Mouse (Mus musculus) midbrain, embryonic 12.5 days (tissue): ENCODE data around the gene Spata19. TPM values are rescaled to one million over a fixed set of nuclear protein-coding genes. Genes with fewer than 3 reads are reported as not detected.

Experiments
- ATAC-seq: fragments of 200-750 bp; cut with Nextera tagmentation; 2 replicates; pipeline ENCODE4 v1.8.0; 2017; ENCODE audit warnings: low read depth, moderate TSS enrichment, moderate library complexity; ENCODE audit not compliant: low FRiP score
- H3K27ac ChIP-seq: fragments of 300-500 bp; sonication (generic); replicated peaks from 2 replicates; pipeline ENCODE4 v1.5.1; 2016; ENCODE audit warnings: mild to moderate bottlenecking
- H3K27me3 ChIP-seq: fragments of 300-500 bp; sonication (generic); 2 replicates; pipeline ENCODE4 v1.6.1; 2016; ENCODE audit warnings: mild to moderate bottlenecking
- H3K36me3 ChIP-seq: fragments of 300-500 bp; sonication (generic); 2 replicates; pipeline ENCODE4 v1.6.1; 2016
- H3K4me1 ChIP-seq: fragments of 300-500 bp; sonication (generic); 2 replicates; pipeline ENCODE4 v1.6.1; 2016
- H3K4me2 ChIP-seq: fragments of 300-500 bp; sonication (generic); replicated peaks from 2 replicates; pipeline ENCODE4 v1.6.1; 2016; ENCODE audit warnings: mild to moderate bottlenecking, moderate library complexity
- H3K4me3 ChIP-seq: fragments of 300-500 bp; sonication (generic); 2 replicates; pipeline ENCODE4 v1.5.1; 2016; ENCODE audit warnings: mild to moderate bottlenecking
- H3K9ac ChIP-seq: fragments of 300-500 bp; sonication (generic); replicated peaks from 2 replicates; pipeline ENCODE4 v1.6.1; 2016; ENCODE audit warnings: mild to moderate bottlenecking, moderate library complexity
- H3K9me3 ChIP-seq: fragments of 300-500 bp; sonication (generic); 2 replicates; pipeline ENCODE4 v1.6.1; 2016; ENCODE audit warnings: mild to moderate bottlenecking
- WGBS: fragments of 180-500 bp; shearing (Covaris S2); methylation state at CpG from one replicate; pipeline ENCODE4 v1.1.7; 2016; 5-methylcytosine and 5-hydroxymethylcytosine counted together
- polyA plus RNA-seq: library from polyadenylated mRNA; unstranded; fragments of >200 nt; fragmentation: Nextera tagmentation; extraction: Ambion mirVana; gene quantifications from 2 replicates; pipeline ENCODE4 v1.2.1, GENCODE M21; 2016

Gene Spata19
- polyA plus RNA-seq, 1 experiment from 2014 or later, result not detected

GRCm38 (mm10) chr9:27435936-27436335 lies 39.3 kb downstream of the Spata19 start:
- Histone ChIP-seq H3K9me3 (no peaks in the 10 kb centered on the region), H3K4me1 (peaks cover 15% of the 10 kb centered on the region; the same call in 1 of the 2 replicates), H3K36me3 (no peaks in the 10 kb centered on the region), H3K4me3 (no peak overlapping the region), H3K9ac (no peak overlapping the region), H3K27ac (no peak overlapping the region), H3K4me2 (no peak overlapping the region), H3K27me3 (no peaks in the 10 kb centered on the region)
- WGBS, result 71% methylated on average over 9 of the region's 9 CpGs
- ATAC-seq, result no peak

GRCm38 (mm10) chr9:27437391-27438061 lies 40.9 kb downstream of the Spata19 start:
- WGBS, result 69% methylated on average over 7 of the region's 7 CpGs
- Histone ChIP-seq H3K27ac (no peak overlapping the region), H3K4me2 (no peak overlapping the region), H3K9me3 (no peaks in the 10 kb centered on the region), H3K4me3 (no peak overlapping the region), H3K9ac (no peak overlapping the region), H3K4me1 (peaks cover 15% of the 10 kb centered on the region; the same call in 1 of the 2 replicates), H3K36me3 (no peaks in the 10 kb centered on the region), H3K27me3 (no peaks in the 10 kb centered on the region)
- no peak for ATAC-seq

GRCm38 (mm10) chr9:27449780-27450422 lies 53.3 kb downstream of the Spata19 start:
- 36% methylated on average over 9 of the region's 9 CpGs for WGBS
- H3K4me2 ChIP-seq, result peak overlapping the region; percentile 32; the same call in 1 of the 2 replicates

More at GRCm38 (mm10) chr9:27449780-27450422, 53.3 kb downstream of the Spata19 start:
- peak; percentile 56 for ATAC-seq
- Histone ChIP-seq H3K27ac (no peak overlapping the region), H3K36me3 (no peaks in the 10 kb centered on the region), H3K4me3 (no peak overlapping the region), H3K9ac (no peak overlapping the region), H3K4me1 (peaks cover 7% of the 10 kb centered on the region), H3K9me3 (no peaks in the 10 kb centered on the region), H3K27me3 (no peaks in the 10 kb centered on the region)

Other genes starting within 250 kb of the Spata19 start
- gene Jam3, start 241.4 kb upstream of the Spata19 start, polyA plus RNA-seq, result 137 and 144 TPM in 2 replicates
- 8.1 and 8.8 TPM in 2 replicates for gene Igsf9b, start 97.6 kb upstream of the Spata19 start, polyA plus RNA-seq